Mouse (Mus musculus): ENCODE measurements around the gene Fam172a.

DNA sequence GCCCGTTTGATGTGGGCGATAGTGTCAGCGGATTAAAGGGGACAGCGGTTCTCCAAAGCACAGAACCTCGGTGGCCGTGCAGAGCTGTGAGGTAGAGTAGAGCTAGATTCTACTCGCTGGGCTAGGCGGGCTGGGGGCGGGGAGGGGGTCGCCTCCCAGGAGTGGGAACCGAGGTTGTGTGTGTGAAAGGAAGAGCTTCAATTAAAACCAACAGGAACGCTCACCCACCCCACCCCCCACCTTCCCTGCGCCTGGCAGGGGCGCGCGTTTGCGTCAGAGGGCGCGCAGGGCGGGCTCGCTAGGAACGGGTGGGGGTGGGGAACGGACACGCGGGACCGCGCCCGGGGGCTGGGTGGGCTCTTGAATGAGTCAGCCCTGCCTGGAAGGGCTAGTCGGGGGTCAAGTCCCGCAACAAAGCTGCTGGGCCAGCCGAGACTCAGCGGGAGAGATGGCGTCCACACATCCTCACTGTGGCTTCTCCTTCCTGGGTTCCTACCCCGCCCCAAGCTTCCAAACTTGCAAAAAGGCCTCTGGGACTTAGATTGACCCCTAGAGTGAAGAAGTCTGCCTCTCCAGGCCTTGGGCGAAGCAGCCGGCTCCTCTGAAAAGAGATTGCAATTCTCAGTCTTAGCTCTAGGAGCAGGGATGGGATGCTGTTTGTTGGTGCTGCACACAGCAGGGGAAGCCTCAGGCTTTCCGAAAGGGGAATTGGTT, 501.7 kb downstream of the Fam172a start:
- TF ChIP-seq POLR2A (IDR thresholded peaks at IDR 0.05; ENCODE audit: borderline replicate concordance, extremely low read depth, low read depth, low read length) (no peak), CTCF (IDR thresholded peaks at IDR 0.05; ENCODE audit: insufficient read depth, low read length) (0 out of 2 replicates have a peak, but pooled peaks have one; percentile 30)

All from lung, adult 2 months (tissue).